Mouse (Mus musculus) left cerebral cortex, adult 9 months (tissue): Measurements from ENCODE around the gene Ccdc60.
A peak's percentile ranks its signal among the peaks of the same experiment; 100 is the strongest.
"Not testable (repeated sequence)": the region's sequence is repeated elsewhere in the genome, so short reads cannot be mapped to it uniquely, and the experiment has no call there.

Source experiments
- DNase-seq, 2 experiments: peaks; one replicate each; pipeline ENCODE4 v3.0.0; 2022; ENCODE audit warnings: low spot score in 2 of 2

Gene Ccdc60

GRCm38 (mm10) chr5:116194499-116194898 is 94.3 kb downstream of the Ccdc60 start:
- DNase-seq = no peak

- no peak for DNase-seq
These were observed 96.1 kb downstream of the Ccdc60 start for GRCm38 (mm10) chr5:116192693-116193092.

GRCm38 (mm10) chr5:116191596-116191995 is 97.2 kb downstream of the Ccdc60 start:
- DNase-seq = no peak

- no peak for DNase-seq
These were observed 99.0 kb downstream of the Ccdc60 start for GRCm38 (mm10) chr5:116189818-116190217.

GRCm38 (mm10) chr5:116180594-116180993 is 108.2 kb downstream of the Ccdc60 start:
- DNase-seq = no peak

GRCm38 (mm10) chr5:116171721-116172120 is 117.1 kb downstream of the Ccdc60 start:
- DNase-seq = no peak

- DNase-seq = no peak
These were observed 121.8 kb downstream of the Ccdc60 start for GRCm38 (mm10) chr5:116166965-116167364.

- DNase-seq = no peak
These were observed 123.4 kb downstream of the Ccdc60 start for GRCm38 (mm10) chr5:116165203-116165888.

- no peak for DNase-seq
These were observed 134.0 kb downstream of the Ccdc60 start for GRCm38 (mm10) chr5:116154811-116155210.

- DNase-seq = not testable (repeated sequence)
These were observed 142.3 kb downstream of the Ccdc60 start for GRCm38 (mm10) chr5:116146446-116146845.

- no peak for DNase-seq
These were observed 144.1 kb downstream of the Ccdc60 start for GRCm38 (mm10) chr5:116144711-116145110.

- DNase-seq = no peak
These were observed 148.1 kb downstream of the Ccdc60 start for GRCm38 (mm10) chr5:116140682-116141081.

- DNase-seq = peak; percentile 45 to 90
These were observed 165.4 kb downstream of the Ccdc60 start for GRCm38 (mm10) chr5:116123344-116123743.

GRCm38 (mm10) chr5:116116567-116116966 is 172.2 kb downstream of the Ccdc60 start:
- DNase-seq = peak in 1 of 2 experiments; percentile 24

GRCm38 (mm10) chr5:116116110-116116509 is 172.7 kb downstream of the Ccdc60 start:
- DNase-seq = no peak

- DNase-seq = no peak
These were observed 173.5 kb downstream of the Ccdc60 start for GRCm38 (mm10) chr5:116115071-116115834.

GRCm38 (mm10) chr5:116108651-116109050 is 180.1 kb downstream of the Ccdc60 start:
- no peak for DNase-seq

GRCm38 (mm10) chr5:116084231-116084630 is 204.6 kb downstream of the Ccdc60 start:
- DNase-seq = no peak

- no peak for DNase-seq
These were observed 205.7 kb downstream of the Ccdc60 start, which contains the start of gene Tmem233 for GRCm38 (mm10) chr5:116083081-116083480. Tmem233 (minus strand) TSS chr5:116083244.

GRCm38 (mm10) chr5:116082241-116082900 is 206.4 kb downstream of the Ccdc60 start:
- DNase-seq = no peak

- no peak for DNase-seq
These were observed 207.2 kb downstream of the Ccdc60 start for GRCm38 (mm10) chr5:116081616-116082015.

- no peak for DNase-seq
These were observed 208.0 kb downstream of the Ccdc60 start for GRCm38 (mm10) chr5:116080736-116081135.
